Mouse (Mus musculus): ENCODE measurements around the gene Slc39a11.

Gene Slc39a11

DNA sequence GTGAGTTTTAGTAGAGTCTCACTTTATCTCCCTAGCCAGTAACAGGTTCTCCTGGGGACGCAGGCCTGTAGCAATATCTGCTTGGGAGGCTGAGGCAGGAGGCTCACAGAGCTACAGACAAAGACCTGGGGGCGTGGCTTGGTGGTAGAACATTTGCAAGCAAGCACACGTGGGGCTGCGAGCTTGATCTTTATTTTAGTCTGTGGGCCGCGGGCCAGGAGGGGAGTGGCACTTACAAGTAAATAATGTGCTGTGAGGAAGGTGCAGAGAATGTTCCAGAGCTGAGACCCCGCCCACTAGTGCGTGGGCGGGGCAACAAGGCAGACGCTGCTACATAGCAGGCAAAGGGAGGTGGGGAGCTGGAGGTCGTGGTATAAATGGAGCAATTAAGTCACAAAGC is 250.3 kb downstream of the Slc39a11 start:
- DNase-seq (ENCODE audit: low spot score), result no peak

DNA sequence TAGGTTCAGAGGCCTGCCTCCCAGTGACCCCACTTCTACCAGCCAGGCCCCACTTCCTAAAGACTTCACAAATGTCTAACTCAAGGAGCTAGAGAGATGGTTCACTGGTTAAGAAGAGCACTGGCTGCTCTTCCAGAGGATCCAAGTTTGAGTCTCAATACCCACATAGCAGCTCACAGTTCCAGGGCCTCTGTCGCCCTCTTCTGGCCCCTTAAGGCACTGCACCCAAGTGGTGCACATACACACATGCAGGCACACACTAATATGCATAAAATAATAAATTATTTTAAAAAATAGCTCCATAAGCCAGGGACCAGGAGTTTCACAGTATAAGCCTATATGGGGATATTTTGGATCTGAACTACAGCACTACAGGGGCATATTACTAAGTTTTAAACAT is 252.5 kb downstream of the Slc39a11 start:
- no peak for DNase-seq (ENCODE audit: low spot score)

DNA sequence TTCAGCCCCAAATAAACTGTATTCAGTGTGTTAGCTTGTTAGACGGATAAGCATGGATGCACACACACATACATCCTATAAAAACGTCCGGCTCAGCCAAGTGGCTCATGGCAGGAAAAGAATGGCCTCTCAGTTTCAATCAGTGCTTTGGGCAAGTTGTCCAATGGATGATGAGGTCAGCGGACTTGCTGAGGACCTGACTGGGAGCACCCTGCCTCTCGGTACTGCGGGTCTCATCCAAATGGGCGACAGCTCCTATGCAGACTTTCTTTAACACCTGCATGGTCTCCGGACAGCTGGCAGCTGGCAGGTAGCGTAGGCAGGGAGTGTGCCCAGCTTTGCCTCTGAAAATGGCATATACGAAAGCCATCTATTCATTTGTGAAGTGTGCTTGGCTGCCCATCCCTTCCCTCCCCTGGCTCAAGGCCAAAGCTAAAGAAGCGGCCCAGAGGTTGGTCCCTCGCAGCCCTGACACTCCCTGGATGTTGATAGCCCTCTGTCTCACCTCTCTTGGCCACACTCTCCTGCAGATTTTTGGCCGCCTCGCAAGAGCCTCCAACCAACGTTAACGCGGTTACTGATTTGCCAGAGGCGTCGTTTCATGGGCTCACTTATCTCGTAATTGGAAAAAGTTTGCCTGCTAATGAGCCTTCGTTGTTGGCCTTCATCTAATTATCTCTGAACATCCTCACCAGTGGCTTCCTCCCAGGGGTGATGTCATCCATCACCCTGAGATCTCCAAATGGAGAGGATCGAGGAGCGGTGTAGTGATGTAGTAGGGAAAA is 256.3 kb downstream of the Slc39a11 start:
- DNase-seq (ENCODE audit: low spot score), result no peak

DNA sequence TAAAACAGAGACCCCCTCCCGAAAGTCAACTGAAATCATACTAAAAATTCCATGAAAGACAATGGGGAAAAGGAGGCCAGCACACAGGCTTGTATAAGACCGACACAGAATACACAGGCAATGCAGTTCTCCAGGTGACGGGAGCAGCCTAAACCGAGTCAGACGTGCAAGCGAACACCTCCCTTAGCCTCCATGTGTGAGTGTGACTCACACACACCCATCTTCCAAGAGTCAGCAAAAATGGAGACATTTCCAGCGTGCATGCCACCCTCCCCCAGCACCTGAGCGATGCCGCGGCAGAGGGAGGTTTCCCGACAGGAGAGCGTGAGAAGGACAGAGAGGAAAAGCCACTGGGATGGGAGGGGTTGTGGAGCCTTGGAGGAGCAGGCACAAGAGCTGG is 258.2 kb downstream of the Slc39a11 start:
- DNase-seq (ENCODE audit: low spot score), result no peak

DNA sequence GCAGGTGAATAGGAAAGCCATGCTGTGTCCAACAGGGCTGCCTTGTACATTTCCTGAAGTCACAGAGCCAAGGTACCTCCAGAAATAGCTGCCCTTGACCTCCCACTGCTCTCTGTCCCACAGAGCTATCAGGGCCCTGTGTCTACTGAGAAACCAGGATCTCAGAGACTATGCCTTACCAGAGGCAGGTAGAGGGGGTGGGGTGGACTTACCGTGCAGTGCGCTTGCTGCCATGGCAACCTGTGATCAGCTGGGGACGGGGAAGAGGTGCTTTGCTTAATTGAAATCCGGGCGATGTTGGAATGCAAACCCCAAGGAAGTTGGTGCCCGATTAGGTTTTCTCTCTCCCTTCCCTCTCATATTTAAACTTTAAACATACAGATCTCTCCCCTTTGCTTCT is 260.2 kb downstream of the Slc39a11 start:
- DNase-seq (ENCODE audit: low spot score), result no peak

DNA sequence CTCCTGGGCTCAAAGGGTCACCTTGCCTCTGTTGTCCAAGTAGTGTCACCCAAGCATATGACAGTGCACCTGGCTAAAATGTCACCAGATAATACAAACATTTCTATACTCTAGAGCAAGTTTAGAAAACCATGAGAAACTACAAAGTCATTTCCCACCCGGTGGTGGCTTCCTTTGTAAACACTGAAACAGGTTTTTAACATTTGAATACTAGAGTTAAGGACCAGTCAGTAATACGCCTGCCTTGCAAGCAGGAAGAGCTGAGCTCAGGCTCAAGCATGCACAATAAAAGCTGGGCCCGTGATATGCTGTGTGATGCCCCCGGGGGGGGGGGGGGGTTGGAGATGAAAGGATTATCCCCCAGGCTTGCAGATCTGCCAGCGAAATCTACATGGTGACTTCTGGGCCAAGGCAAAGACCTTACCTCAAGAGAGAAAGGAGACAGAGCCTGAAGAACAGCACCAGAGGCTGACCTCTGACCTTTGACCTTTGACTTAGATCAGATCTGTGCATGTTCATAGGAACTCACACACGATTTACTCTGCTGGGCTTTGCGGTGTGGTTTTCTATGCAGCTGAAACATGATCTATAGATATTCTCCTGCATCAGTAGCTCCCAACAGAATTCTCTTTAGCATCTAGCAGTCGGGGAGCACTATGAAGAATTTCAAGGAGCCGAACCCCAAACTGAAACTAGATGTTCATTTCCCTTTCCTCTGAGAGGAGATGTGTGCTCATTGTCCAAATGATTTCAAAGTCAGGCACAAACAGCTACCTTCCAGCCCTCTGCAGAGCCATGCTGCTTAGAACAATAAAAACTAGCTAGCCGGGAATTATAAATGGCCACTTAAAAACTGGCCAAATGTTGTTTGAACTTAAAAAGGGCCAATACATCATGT is 267.0 kb downstream of the Slc39a11 start:
- no peak for DNase-seq (ENCODE audit: low spot score)

DNA sequence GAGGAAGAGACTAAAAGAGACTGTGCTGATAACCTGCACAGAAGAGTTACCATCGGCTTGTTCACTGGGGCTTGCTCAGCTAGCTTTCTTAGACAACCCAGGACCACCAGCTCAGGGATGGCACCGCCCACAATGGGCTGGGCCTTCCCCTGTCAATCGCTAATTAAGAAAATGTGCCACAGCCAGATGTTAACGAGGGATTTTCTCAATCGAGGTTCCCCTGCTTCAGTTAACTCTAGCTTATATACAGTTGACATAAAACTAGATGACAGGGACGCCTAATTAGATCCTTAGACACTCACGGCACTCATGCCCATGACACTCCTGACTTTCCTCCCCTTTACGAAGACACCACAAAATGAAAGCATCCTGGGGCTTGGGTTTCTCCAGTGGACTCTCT is 268.3 kb downstream of the Slc39a11 start:
- no peak for DNase-seq (ENCODE audit: low spot score)

DNA sequence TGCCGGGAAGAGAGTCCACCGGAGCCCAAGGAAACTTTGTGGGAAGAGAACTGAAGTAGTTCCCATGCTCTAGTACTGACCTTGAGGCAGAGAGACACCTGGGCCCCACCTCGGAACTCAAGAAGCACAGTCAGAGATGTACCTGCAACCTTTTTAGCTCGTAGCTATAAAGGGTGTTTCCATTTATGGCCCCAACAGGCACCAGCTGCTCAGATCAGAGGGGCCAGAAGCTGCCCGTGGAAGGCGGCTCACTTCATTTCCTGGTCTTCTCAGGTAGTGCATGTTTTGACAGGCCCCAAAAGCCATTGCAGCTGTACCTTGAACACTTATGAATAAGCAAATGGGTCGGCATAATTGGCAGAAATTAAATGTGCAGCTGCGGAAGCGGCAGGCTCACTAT is 271.0 kb downstream of the Slc39a11 start:
- no peak for DNase-seq (ENCODE audit: low spot score)

DNA sequence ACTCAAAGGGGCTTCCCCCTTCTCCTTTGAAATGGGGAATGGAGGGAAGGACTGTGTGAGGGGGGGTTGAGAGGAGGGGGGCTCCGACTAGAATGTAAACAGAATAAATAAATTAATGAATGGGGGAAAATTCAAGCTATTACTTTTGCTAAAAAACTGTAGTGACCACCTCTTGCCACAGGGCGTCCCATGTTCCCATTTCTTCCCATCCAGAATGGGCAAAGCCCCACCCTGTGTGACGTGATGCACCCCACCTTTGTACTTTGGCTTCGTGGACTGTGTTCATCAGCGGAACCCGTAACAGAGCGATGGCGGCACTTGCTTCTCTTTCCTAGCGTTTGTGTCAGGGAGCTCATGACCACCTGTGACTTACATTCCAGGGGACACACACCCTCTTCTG is 273.8 kb downstream of the Slc39a11 start:
- DNase-seq (ENCODE audit: low spot score), result no peak

DNA sequence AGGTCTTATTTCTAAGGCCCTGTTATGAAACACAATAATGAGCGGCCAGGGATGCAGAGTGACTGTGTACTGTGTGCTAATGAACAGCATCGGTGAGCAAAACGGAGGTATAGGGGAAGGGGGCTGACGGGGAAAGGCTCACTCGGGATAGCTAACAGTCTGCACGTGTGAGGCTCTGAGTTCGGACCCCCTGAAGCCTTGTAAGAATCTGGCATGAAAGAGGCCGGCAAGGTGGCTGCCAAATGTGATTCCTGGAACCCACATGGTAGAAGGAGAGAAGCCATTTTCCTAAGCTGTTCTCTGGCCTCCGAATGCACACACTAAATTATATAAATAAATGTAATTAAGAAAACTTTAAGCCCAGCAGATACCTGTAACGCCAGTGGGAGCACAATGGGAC is 276.0 kb downstream of the Slc39a11 start:
- DNase-seq (ENCODE audit: low spot score), result no peak

DNA sequence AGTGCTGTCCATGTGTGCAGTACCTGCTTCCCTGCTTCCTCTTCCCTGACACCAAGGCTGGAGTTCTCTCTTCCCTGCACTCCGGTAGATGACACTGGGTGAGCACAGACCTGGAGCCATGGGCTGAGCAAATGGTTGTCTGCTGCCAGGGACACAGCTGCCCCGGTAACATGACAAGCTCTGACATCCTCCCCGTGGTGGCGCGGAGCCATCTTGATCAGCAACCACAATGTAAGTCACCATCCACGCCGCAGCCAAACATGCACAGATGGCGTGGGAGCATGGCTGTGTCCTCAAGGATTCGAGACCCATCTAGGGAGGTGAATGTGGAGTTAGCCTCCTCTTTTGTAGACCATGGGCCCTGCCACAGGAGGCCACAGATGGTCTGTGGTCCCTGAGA is 276.5 kb downstream of the Slc39a11 start:
- DNase-seq (ENCODE audit: low spot score), result no peak

DNA sequence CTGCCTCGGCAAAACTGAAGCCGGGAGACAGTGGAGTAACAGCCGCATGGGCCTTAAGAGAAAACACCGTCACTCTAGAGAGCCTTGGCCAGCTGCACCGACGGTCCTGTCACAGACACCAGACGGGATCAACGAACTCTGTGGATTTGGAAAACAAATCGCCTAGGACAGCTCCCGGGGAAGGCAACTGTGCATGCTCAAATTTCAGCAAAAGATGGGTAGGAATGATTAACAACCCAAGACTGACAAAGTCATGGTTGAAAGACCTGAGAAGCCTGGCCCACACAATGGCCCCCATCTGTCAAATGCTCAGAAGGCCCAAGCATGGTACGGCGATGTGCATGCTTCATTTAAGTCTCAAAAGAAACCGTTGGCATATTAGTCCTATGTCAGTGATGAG is 281.8 kb downstream of the Slc39a11 start:
- DNase-seq (ENCODE audit: low spot score), result no peak

DNA sequence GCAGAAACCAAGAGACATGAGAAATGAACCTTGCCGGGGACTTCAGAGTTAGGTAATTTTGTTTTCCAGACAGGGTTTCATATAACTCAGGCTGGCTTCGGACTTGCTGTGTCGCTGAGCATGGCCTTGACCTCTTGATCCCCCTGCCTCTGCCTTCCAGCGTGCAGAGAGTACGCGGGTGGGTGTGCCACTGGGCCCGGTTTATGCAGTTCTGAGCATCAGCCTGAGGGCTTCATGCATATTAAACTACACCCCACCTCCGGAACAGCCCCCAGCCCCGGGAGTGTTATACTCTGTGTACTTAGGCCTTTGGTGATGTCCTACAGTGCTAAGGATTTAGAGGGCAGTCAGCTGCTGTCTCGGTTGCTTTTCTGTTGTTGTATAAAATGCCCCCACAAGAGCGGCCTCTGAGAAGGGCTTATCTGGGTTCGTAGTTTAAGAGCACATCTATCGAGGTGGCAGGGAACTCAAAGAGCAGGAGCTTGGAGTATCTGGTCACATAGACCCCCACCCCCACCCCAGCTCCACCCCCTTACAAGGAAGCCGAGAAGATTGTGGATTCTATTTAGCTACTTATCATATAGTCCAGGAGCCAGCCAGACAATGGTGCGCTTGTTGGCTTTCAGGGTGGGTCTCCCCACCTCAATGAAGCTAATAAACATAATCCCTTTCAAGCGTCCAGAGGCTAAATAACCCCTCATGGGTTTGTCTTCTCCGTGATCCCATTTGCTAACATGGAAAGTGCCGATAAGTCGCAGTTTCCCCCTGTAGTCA is 283.4 kb downstream of the Slc39a11 start:
- DNase-seq (ENCODE audit: low spot score), result no peak

DNA sequence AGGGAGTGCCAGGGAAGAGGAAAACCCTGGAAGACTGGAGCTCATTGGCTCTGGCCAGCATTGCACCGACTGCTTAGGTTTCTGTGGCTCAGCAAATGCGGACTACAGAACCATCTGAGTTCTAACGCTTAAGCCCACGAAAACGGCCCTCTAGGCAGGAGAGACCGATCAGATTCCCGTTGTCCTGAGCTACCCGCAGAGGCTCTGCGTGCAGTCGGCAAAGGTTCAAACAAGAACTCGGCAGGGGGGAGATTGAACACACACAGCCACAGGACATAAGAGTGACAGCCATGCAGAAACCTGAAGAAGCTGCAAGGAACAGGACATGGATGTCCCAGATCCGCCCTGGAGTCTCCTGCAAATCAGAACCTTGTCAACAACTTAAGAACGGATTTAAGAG is 286.1 kb downstream of the Slc39a11 start:
- no peak for DNase-seq (ENCODE audit: low spot score)

DNA sequence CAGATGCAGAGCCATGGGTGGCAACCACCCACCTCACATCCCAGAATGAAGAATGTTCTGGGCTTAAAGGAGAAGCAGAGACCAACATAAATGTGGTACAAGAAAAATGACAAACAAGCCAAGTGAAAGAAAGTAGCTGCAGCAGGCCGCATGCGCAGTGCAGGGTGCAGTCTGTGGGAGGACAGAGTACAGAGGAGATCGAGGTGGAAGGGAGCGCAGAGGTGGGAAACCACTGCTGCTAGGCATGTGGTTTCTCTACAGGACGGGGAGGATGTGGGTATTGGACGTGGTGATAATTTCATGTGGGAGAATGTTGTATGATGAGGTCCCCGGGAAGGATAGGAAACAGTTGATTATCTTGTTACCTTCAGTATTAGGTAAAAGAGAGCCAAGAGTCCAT is 287.3 kb downstream of the Slc39a11 start:
- no peak for DNase-seq (ENCODE audit: low spot score)

DNA sequence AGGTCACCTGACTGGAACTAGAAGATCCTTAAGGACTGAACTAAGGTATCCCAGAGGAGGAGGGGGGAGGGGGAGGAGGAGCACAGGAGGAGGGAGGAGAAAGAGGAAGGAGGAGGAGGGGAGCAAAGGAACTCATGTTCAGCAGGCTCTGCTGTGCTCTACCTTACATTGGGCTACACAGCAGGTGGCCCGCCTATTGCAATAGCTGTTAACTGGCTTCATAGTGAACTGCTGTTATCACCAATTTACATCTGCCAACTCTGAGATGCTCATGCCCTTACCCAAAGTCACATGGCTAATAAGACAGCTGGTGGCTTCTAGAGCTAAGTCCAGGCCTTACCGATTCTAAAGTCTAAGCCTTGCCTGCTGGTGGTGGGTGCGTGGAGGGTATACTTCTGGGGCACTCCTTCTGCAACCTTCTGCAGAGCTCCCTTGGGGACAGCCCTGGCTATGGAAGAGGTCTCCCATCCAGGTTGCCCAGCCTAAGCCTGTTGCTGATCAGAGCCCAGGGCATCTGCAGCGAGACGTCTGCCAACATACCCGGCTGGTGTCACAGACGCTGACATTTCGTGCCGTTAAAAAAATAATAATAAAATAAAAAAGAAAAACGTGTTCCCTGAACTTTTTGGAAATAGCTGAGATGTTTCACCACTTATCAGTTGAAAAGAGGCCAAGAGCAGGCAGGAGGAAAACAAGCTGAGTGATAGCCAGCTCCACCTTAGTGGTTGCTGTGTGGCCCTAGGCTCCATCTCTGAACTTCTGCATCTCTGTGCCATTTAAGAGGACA is 289.6 kb downstream of the Slc39a11 start:
- DNase-seq (ENCODE audit: low spot score), result no peak

DNA sequence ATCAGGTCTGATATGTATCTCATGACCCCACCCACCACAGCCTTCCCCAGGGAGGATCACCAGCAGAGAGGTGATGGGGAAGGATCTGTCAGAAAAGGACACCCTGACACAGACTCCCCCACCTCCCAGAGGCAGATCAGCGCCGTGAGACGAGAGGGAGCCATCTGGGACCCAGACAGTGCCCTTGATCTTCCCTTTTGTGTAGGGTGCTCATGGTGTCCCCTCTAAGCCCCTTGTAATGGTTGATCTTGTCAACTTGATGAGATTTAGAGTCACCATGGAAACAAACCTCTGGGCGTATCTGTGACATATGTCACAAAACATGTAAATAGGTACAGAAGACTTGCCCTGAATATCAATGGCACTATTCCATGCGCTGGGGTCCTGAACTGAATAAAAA is 293.9 kb downstream of the Slc39a11 start:
- no peak for DNase-seq (ENCODE audit: low spot score)

DNA sequence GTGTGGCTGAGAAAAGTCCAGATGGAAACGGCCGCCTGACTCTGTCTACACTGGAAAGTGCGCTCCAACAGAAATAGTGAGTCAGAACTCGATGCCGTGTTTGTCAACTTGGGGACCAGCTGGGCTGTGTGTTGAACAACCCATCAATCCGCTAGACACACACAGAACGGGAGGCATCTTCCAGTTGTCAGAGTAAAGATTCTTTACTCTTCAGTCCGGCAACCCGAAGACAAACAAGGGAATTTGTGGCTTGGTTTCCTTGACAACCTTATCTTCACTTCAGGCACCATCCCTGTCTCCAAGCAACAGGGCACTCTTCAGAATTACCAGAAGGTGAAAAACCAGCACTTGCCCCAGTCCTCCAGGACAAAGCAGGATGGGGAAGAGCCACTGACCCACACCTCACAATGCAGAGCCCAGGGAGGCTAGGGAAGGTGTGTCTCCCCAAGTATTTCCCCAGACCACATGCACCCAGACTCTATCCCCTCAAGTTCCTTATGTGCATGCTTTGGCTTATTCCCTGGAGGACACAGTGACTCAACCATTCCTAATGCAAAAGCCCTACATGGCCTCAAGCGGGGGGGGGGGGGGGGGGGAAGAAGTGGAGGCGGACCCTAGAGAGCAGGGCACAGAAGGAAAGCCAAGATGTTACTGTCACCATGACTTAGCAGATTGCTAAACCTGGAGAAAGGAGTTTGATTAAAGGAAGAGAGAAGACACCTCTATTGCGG is 297.6 kb downstream of the Slc39a11 start:
- no peak for DNase-seq (ENCODE audit: low spot score)

DNA sequence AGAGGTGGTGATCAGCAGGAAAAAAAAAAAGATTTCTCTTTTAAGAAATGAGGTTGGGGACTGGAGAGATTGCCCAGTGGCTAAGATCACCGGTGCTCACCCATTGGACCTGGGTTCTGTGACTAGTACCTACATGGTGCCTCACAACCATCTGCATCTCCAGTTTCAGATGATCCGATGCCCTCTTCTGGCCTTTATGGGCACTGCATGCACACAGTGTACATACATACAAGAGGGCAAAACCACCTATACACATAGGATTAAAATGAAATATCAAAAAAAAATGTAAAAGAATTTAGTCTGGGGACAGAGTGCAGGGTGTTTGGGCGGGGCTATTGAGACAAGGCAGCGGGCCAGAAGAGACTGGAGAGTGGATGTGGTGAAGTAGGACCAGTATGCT is 299.3 kb downstream of the Slc39a11 start:
- no peak for DNase-seq (ENCODE audit: low spot score)

DNA sequence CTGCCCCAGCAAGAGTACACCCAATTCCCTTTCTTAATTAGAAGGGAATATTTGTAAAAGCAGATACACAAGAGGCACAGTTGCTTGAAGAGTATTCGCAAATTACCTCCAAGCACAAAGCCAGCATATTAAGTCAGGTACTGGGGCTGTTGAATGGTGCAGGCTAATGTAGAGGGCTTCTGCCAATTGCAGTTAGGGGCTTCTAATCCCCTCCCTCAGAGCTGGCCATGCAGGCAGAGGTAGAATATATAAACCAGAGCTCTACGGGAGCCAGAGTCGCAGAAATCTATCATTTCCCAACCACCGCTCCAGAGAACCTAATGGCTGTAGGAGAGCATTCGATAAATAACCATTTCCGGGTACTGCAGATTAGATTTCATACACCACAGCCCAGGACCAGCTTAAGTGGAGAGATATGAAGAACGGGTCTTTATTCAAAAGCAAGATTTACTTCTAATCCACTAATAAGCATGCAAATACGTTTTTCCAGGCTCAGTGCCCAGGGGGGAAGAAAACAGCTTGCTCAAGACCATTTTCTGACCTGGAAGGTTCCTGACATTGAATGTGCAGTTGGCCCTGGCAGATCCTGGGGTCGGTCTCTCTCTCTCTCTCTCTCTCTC is 302.9 kb downstream of the Slc39a11 start:
- no peak for DNase-seq (ENCODE audit: low spot score)

DNA sequence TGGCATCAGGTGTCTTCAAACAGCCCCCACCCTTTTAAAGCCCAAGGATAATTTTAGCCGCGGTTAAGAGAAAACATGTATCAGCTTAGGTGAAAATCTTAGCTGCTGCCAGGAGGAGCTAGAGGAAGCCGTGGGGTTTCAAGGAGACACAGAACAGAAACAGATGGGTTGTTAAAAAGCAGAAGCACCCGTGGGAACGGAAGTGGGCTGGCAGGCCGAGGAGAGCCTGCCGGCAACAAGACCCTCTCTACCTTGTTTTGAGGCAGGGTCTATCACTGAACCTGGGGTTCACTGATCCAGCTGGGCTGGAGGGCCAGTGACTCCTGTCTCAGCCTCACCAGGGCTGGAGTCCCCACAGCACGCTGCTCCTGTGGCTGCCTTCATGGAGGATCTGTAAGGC is 310.1 kb downstream of the Slc39a11 start:
- DNase-seq (ENCODE audit: low spot score), result no peak

All from urinary bladder, postnatal 14 days (tissue).